Mouse (Mus musculus): ENCODE measurements around the gene Idh2.

DNA sequence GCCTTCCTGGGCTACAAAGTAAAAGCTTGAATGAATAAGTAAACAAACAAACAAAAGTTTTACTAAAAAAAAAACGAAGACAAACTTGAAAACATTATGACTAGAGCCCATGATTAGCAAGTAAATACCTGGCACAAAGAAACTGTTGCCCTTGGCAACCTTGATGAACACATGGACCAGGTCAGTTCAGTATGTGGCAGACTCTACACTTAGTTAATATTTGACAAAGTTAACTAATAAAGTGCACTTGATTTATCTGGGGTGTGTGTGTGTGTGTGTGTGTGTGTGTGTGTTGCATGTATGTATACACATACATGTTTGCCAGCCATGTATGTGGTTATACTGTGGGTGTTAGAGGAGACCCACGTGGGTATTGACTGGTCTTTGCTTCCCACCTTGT, 65.4 kb downstream of the Idh2 start:
- TF ChIP-seq CTCF (IDR thresholded peaks at IDR 0.05; ENCODE audit: extremely low read depth, insufficient read depth, low read length): no peak
- no peak for TF ChIP-seq POLR2A (IDR thresholded peaks at IDR 0.05; ENCODE audit: extremely low read depth, insufficient read depth, low read length)
